Mouse (Mus musculus): ENCODE results near the gene Bckdhb. TPM values are rescaled to one million over a fixed set of nuclear protein-coding genes. Genes with fewer than 3 reads are reported as not detected.

Gene Bckdhb
- polyA plus RNA-seq, 1 experiment from 2014 or later, result 46.5 TPM

- Histone ChIP-seq H3K27me3 (replicated peaks; ENCODE audit: control insufficient read depth, insufficient read depth, low read length) (no peaks in the 10 kb centered on the region), H3K9ac (ENCODE audit: low read depth, low read length) (peak overlapping the region; percentile 48; the same call in 1 of the 2 replicates), H3K27ac (ENCODE audit: low read depth, low read length) (peak overlapping the region; percentile 74; the same call in 1 of the 2 replicates), H3K4me1 (ENCODE audit: control insufficient read depth, insufficient read depth, low read depth, low read length) (peaks cover 6% of the 10 kb centered on the region), H3K4me3 (ENCODE audit: low read length) (peak overlapping the region; percentile 17), H3K36me3 (ENCODE audit: control insufficient read depth, insufficient read depth, low read length) (no peaks in the 10 kb centered on the region), H3K9me3 (ENCODE audit: control insufficient read depth, low read length) (no peaks in the 10 kb centered on the region), H3K4me2 (ENCODE audit: low read length) (peak overlapping the region; percentile 53)
- 7% methylated on average over 19 of the region's 19 CpGs for WGBS
- peak; percentile 90 for ATAC-seq
Measured at GRCm38 (mm10) chr9:84032669-84033341, 107.9 kb downstream of the Bckdhb start.

- WGBS, result 94% methylated on average over 8 of the region's 8 CpGs
- H3K27ac ChIP-seq (ENCODE audit: low read depth, low read length), result no peak overlapping the region
- H3K36me3 ChIP-seq (ENCODE audit: control insufficient read depth, insufficient read depth, low read length), result no peaks in the 10 kb centered on the region
- H3K9me3 ChIP-seq (ENCODE audit: control insufficient read depth, low read length), result no peaks in the 10 kb centered on the region
- H3K4me2 ChIP-seq (ENCODE audit: low read length), result no peak overlapping the region
- no peak overlapping the region for H3K4me3 ChIP-seq (ENCODE audit: low read length)
- H3K9ac ChIP-seq (ENCODE audit: low read depth, low read length), result no peak overlapping the region
- ATAC-seq, result no peak
- H3K4me1 ChIP-seq (ENCODE audit: control insufficient read depth, insufficient read depth, low read depth, low read length), result peaks cover 6% of the 10 kb centered on the region
- no peaks in the 10 kb centered on the region for H3K27me3 ChIP-seq (replicated peaks; ENCODE audit: control insufficient read depth, insufficient read depth, low read length)
Measured at GRCm38 (mm10) chr9:84036046-84036445, 111.1 kb downstream of the Bckdhb start.

- Histone ChIP-seq H3K4me2 (ENCODE audit: low read length) (no peak overlapping the region), H3K9ac (ENCODE audit: low read depth, low read length) (no peak overlapping the region), H3K4me3 (ENCODE audit: low read length) (no peak overlapping the region), H3K27me3 (replicated peaks; ENCODE audit: control insufficient read depth, insufficient read depth, low read length) (no peaks in the 10 kb centered on the region), H3K27ac (ENCODE audit: low read depth, low read length) (no peak overlapping the region), H3K36me3 (ENCODE audit: control insufficient read depth, insufficient read depth, low read length) (no peaks in the 10 kb centered on the region), H3K9me3 (ENCODE audit: control insufficient read depth, low read length) (no peaks in the 10 kb centered on the region), H3K4me1 (ENCODE audit: control insufficient read depth, insufficient read depth, low read depth, low read length) (peaks cover 6% of the 10 kb centered on the region)
- no peak for ATAC-seq
- WGBS, result 95% methylated on average over 1 of the region's 1 CpGs
Measured at GRCm38 (mm10) chr9:84037224-84037623, 112.3 kb downstream of the Bckdhb start.

GRCm38 (mm10) chr9:84038946-84039345 is 114.0 kb downstream of the Bckdhb start:
- Histone ChIP-seq H3K27me3 (replicated peaks; ENCODE audit: control insufficient read depth, insufficient read depth, low read length) (no peaks in the 10 kb centered on the region), H3K36me3 (ENCODE audit: control insufficient read depth, insufficient read depth, low read length) (no peaks in the 10 kb centered on the region), H3K4me1 (ENCODE audit: control insufficient read depth, insufficient read depth, low read depth, low read length) (no peaks in the 10 kb centered on the region), H3K9me3 (ENCODE audit: control insufficient read depth, low read length) (no peaks in the 10 kb centered on the region), H3K4me3 (ENCODE audit: low read length) (no peak overlapping the region), H3K9ac (ENCODE audit: low read depth, low read length) (no peak overlapping the region), H3K27ac (ENCODE audit: low read depth, low read length) (no peak overlapping the region), H3K4me2 (ENCODE audit: low read length) (no peak overlapping the region)
- WGBS, result 87% methylated on average over 4 of the region's 4 CpGs
- no peak for ATAC-seq

GRCm38 (mm10) chr9:84040376-84040775 is 115.4 kb downstream of the Bckdhb start:
- no peak overlapping the region for H3K4me2 ChIP-seq (ENCODE audit: low read length)
- ATAC-seq, result no peak

GRCm38 (mm10) chr9:84041631-84042277 is 116.8 kb downstream of the Bckdhb start:
- H3K9ac ChIP-seq (ENCODE audit: low read depth, low read length), result no peak overlapping the region
- no peak overlapping the region for H3K4me3 ChIP-seq (ENCODE audit: low read length)
- H3K4me2 ChIP-seq (ENCODE audit: low read length), result no peak overlapping the region
- no peak overlapping the region for H3K27ac ChIP-seq (ENCODE audit: low read depth, low read length)
- no peaks in the 10 kb centered on the region for H3K4me1 ChIP-seq (ENCODE audit: control insufficient read depth, insufficient read depth, low read depth, low read length)
- H3K36me3 ChIP-seq (ENCODE audit: control insufficient read depth, insufficient read depth, low read length), result no peaks in the 10 kb centered on the region
- no peak for ATAC-seq
- 92% methylated on average over 4 of the region's 4 CpGs for WGBS
- no peaks in the 10 kb centered on the region for H3K9me3 ChIP-seq (ENCODE audit: control insufficient read depth, low read length)
- no peaks in the 10 kb centered on the region for H3K27me3 ChIP-seq (replicated peaks; ENCODE audit: control insufficient read depth, insufficient read depth, low read length)

More at GRCm38 (mm10) chr9:84040376-84040775, 115.4 kb downstream of the Bckdhb start:
- no peaks in the 10 kb centered on the region for H3K36me3 ChIP-seq (ENCODE audit: control insufficient read depth, insufficient read depth, low read length)
- no peaks in the 10 kb centered on the region for H3K4me1 ChIP-seq (ENCODE audit: control insufficient read depth, insufficient read depth, low read depth, low read length)
- no peak overlapping the region for H3K4me3 ChIP-seq (ENCODE audit: low read length)
- no peak overlapping the region for H3K27ac ChIP-seq (ENCODE audit: low read depth, low read length)
- H3K27me3 ChIP-seq (replicated peaks; ENCODE audit: control insufficient read depth, insufficient read depth, low read length), result no peaks in the 10 kb centered on the region
- no peaks in the 10 kb centered on the region for H3K9me3 ChIP-seq (ENCODE audit: control insufficient read depth, low read length)
- WGBS, result 89% methylated on average over 2 of the region's 2 CpGs
- no peak overlapping the region for H3K9ac ChIP-seq (ENCODE audit: low read depth, low read length)

GRCm38 (mm10) chr9:84042539-84042938 is 117.6 kb downstream of the Bckdhb start:
- H3K27me3 ChIP-seq (replicated peaks; ENCODE audit: control insufficient read depth, insufficient read depth, low read length), result no peaks in the 10 kb centered on the region
- no peak overlapping the region for H3K4me3 ChIP-seq (ENCODE audit: low read length)
- no peak overlapping the region for H3K4me2 ChIP-seq (ENCODE audit: low read length)
- ATAC-seq, result no peak
- no peaks in the 10 kb centered on the region for H3K9me3 ChIP-seq (ENCODE audit: control insufficient read depth, low read length)
- 88% methylated on average over 3 of the region's 3 CpGs for WGBS
- H3K4me1 ChIP-seq (ENCODE audit: control insufficient read depth, insufficient read depth, low read depth, low read length), result no peaks in the 10 kb centered on the region
- no peaks in the 10 kb centered on the region for H3K36me3 ChIP-seq (ENCODE audit: control insufficient read depth, insufficient read depth, low read length)
- H3K9ac ChIP-seq (ENCODE audit: low read depth, low read length), result no peak overlapping the region
- H3K27ac ChIP-seq (ENCODE audit: low read depth, low read length), result no peak overlapping the region

- Histone ChIP-seq H3K9me3 (ENCODE audit: control insufficient read depth, low read length) (no peaks in the 10 kb centered on the region), H3K36me3 (ENCODE audit: control insufficient read depth, insufficient read depth, low read length) (no peaks in the 10 kb centered on the region), H3K27ac (ENCODE audit: low read depth, low read length) (no peak overlapping the region), H3K9ac (ENCODE audit: low read depth, low read length) (no peak overlapping the region), H3K4me3 (ENCODE audit: low read length) (no peak overlapping the region), H3K4me2 (ENCODE audit: low read length) (no peak overlapping the region), H3K27me3 (replicated peaks; ENCODE audit: control insufficient read depth, insufficient read depth, low read length) (no peaks in the 10 kb centered on the region), H3K4me1 (ENCODE audit: control insufficient read depth, insufficient read depth, low read depth, low read length) (no peaks in the 10 kb centered on the region)
- no peak for ATAC-seq
- 92% methylated on average over 6 of the region's 6 CpGs for WGBS
Measured at GRCm38 (mm10) chr9:84044136-84044535, 119.2 kb downstream of the Bckdhb start.

- no peaks in the 10 kb centered on the region for H3K27me3 ChIP-seq (replicated peaks; ENCODE audit: control insufficient read depth, insufficient read depth, low read length)
- 94% methylated on average over 2 of the region's 2 CpGs for WGBS
Measured at GRCm38 (mm10) chr9:84045632-84046031, 120.7 kb downstream of the Bckdhb start.

More at GRCm38 (mm10) chr9:84045632-84046031, 120.7 kb downstream of the Bckdhb start:
- Histone ChIP-seq H3K4me1 (ENCODE audit: control insufficient read depth, insufficient read depth, low read depth, low read length) (no peaks in the 10 kb centered on the region), H3K4me3 (ENCODE audit: low read length) (no peak overlapping the region), H3K9me3 (ENCODE audit: control insufficient read depth, low read length) (no peaks in the 10 kb centered on the region), H3K27ac (ENCODE audit: low read depth, low read length) (no peak overlapping the region), H3K4me2 (ENCODE audit: low read length) (no peak overlapping the region), H3K9ac (ENCODE audit: low read depth, low read length) (no peak overlapping the region), H3K36me3 (ENCODE audit: control insufficient read depth, insufficient read depth, low read length) (no peaks in the 10 kb centered on the region)
- peak; percentile 29; the same call in 1 of the 2 replicates for ATAC-seq

Measured in hindbrain, embryonic 16.5 days (tissue).